Mouse (Mus musculus): Measurements from ENCODE around the gene Ssr3. TPM values are rescaled to one million over a fixed set of nuclear protein-coding genes. Genes with fewer than 3 reads are reported as not detected.

Gene Ssr3
- polyA plus RNA-seq, 1 experiment from 2014 or later: 124 TPM

DNA sequence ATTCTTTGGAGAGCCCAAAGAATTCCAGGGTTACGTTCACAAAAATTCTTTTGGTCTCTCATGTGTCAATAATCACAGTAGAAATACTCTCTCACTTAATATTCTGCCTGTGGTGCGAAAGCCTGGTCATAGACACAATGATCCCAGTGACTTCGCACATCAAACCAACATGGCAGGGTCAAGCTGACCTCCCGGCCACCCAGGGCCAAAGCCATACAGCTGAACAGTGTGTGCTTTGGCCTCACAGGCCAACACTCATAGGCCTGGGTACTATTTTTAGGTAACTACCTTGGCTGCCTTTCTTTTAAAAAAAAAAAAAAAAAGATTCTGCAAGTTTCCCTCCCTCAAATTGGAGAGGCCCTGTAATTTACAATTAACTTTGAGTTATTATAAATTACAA is 11.3 kb downstream of the Ssr3 start:
- no peaks in the 10 kb centered on the region for H3K9me3 ChIP-seq (replicated peaks; ENCODE audit: control insufficient read depth, low read length)
- H3K4me3 ChIP-seq (ENCODE audit: low read depth, low read length): no peak overlapping the region
- no peak overlapping the region for H3K4me2 ChIP-seq (ENCODE audit: low read depth, low read length)
- no peak overlapping the region for H3K9ac ChIP-seq (ENCODE audit: low read depth, low read length)
- H3K27ac ChIP-seq (ENCODE audit: low read length): no peak overlapping the region
- H3K36me3 ChIP-seq (ENCODE audit: control insufficient read depth, insufficient read depth): peaks cover 18% of the 10 kb centered on the region
- no peaks in the 10 kb centered on the region for H3K4me1 ChIP-seq (ENCODE audit: control insufficient read depth, low read depth, low read length)
- WGBS (ENCODE audit: insufficient replicate concordance): 81% methylated on average over 4 of the region's 4 CpGs
- no peaks in the 10 kb centered on the region for H3K27me3 ChIP-seq (ENCODE audit: control insufficient read depth, insufficient read depth, low read depth, low read length)
- ATAC-seq (ENCODE audit: low read depth): no peak

DNA sequence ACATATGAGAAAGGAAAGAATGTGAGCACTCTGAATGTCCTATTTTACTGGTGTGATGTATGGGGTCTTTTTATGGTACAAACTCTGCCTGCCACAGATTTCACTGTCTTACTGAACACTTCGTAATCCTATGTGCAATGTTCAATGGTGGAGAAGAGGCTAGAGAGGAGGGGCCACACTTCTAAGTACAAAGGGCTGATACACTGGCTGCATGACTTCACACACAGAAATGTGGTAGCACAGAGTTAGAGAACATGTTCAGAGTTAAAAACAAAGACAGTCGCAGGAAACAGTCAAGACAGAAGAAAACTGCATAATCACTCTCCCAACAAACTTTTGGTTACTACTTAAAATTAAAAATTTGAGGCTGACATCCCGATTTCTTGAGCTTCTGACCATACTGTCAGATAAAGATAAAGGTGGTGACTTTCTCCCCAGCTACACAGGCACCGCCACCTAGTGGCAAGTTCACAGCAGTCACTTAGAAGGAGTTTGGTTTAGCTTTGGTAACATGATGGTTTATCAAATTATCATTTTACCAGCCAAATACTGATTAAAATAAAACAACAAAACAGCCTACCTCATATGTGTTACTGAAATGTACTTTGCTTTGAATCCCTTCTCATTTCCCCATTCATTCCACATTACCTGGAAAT is 12.4 kb downstream of the Ssr3 start:
- Histone ChIP-seq H3K4me1 (ENCODE audit: control insufficient read depth, low read depth, low read length) (no peaks in the 10 kb centered on the region), H3K27me3 (ENCODE audit: control insufficient read depth, insufficient read depth, low read depth, low read length) (no peaks in the 10 kb centered on the region), H3K9me3 (replicated peaks; ENCODE audit: control insufficient read depth, low read length) (no peaks in the 10 kb centered on the region), H3K4me3 (ENCODE audit: low read depth, low read length) (no peak overlapping the region), H3K9ac (ENCODE audit: low read depth, low read length) (no peak overlapping the region), H3K36me3 (ENCODE audit: control insufficient read depth, insufficient read depth) (peaks cover 17% of the 10 kb centered on the region), H3K4me2 (ENCODE audit: low read depth, low read length) (no peak overlapping the region), H3K27ac (ENCODE audit: low read length) (no peak overlapping the region)
- ATAC-seq (ENCODE audit: low read depth): no peak
- 55% methylated on average over 4 of the region's 4 CpGs for WGBS (ENCODE audit: insufficient replicate concordance)

GRCm38 (mm10) chr3:65378724-65379123 is 13.7 kb downstream of the Ssr3 start:
- Histone ChIP-seq H3K4me3 (ENCODE audit: low read depth, low read length) (no peak overlapping the region), H3K27me3 (ENCODE audit: control insufficient read depth, insufficient read depth, low read depth, low read length) (no peaks in the 10 kb centered on the region), H3K27ac (ENCODE audit: low read length) (no peak overlapping the region), H3K9ac (ENCODE audit: low read depth, low read length) (no peak overlapping the region), H3K9me3 (replicated peaks; ENCODE audit: control insufficient read depth, low read length) (no peaks in the 10 kb centered on the region), H3K4me1 (ENCODE audit: control insufficient read depth, low read depth, low read length) (no peaks in the 10 kb centered on the region), H3K4me2 (ENCODE audit: low read depth, low read length) (no peak overlapping the region), H3K36me3 (ENCODE audit: control insufficient read depth, insufficient read depth) (peaks cover 15% of the 10 kb centered on the region)
- no peak for ATAC-seq (ENCODE audit: low read depth)

GRCm38 (mm10) chr3:65374729-65375128 is 17.7 kb downstream of the Ssr3 start:
- Histone ChIP-seq H3K9me3 (replicated peaks; ENCODE audit: control insufficient read depth, low read length) (no peaks in the 10 kb centered on the region), H3K27ac (ENCODE audit: low read length) (no peak overlapping the region), H3K9ac (ENCODE audit: low read depth, low read length) (no peak overlapping the region), H3K27me3 (ENCODE audit: control insufficient read depth, insufficient read depth, low read depth, low read length) (no peaks in the 10 kb centered on the region), H3K36me3 (ENCODE audit: control insufficient read depth, insufficient read depth) (peaks cover 6% of the 10 kb centered on the region), H3K4me1 (ENCODE audit: control insufficient read depth, low read depth, low read length) (no peaks in the 10 kb centered on the region), H3K4me2 (ENCODE audit: low read depth, low read length) (no peak overlapping the region), H3K4me3 (ENCODE audit: low read depth, low read length) (no peak overlapping the region)
- no peak for ATAC-seq (ENCODE audit: low read depth)
- WGBS (ENCODE audit: insufficient replicate concordance): 64% methylated on average over 3 of the region's 3 CpGs

- Histone ChIP-seq H3K4me2 (ENCODE audit: low read depth, low read length) (no peak overlapping the region), H3K9me3 (replicated peaks; ENCODE audit: control insufficient read depth, low read length) (no peaks in the 10 kb centered on the region), H3K27ac (ENCODE audit: low read length) (no peak overlapping the region), H3K9ac (ENCODE audit: low read depth, low read length) (no peak overlapping the region), H3K4me3 (ENCODE audit: low read depth, low read length) (no peak overlapping the region), H3K4me1 (ENCODE audit: control insufficient read depth, low read depth, low read length) (no peaks in the 10 kb centered on the region), H3K27me3 (ENCODE audit: control insufficient read depth, insufficient read depth, low read depth, low read length) (no peaks in the 10 kb centered on the region), H3K36me3 (ENCODE audit: control insufficient read depth, insufficient read depth) (peaks cover 2% of the 10 kb centered on the region; the same call in 1 of the 2 replicates)
- ATAC-seq (ENCODE audit: low read depth): no peak
- 81% methylated on average over 5 of the region's 5 CpGs for WGBS (ENCODE audit: insufficient replicate concordance)
These were observed 18.7 kb downstream of the Ssr3 start for GRCm38 (mm10) chr3:65373594-65374182.

DNA sequence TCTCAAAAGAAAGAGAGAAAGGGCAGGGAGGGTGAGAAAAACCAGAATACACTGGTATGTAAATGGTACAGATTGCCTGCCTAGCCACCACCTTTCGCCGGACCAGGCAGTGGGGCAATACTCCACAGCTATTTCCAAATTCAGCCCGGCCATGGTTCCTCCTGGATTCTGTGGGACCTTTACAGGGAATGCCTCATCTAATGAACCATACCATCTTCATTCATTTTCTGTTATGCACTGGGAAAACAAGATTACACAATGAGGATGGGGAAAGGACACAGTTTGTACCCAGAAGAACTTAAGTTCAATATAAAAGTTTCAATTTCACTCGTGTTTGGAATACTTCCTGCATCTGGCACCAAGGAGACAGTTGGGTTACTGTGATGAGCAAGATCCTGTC is 19.9 kb downstream of the Ssr3 start:
- H3K9me3 ChIP-seq (replicated peaks; ENCODE audit: control insufficient read depth, low read length): no peaks in the 10 kb centered on the region
- no peak overlapping the region for H3K4me3 ChIP-seq (ENCODE audit: low read depth, low read length)
- H3K4me1 ChIP-seq (ENCODE audit: control insufficient read depth, low read depth, low read length): no peaks in the 10 kb centered on the region
- no peak overlapping the region for H3K27ac ChIP-seq (ENCODE audit: low read length)
- no peak overlapping the region for H3K9ac ChIP-seq (ENCODE audit: low read depth, low read length)
- WGBS (ENCODE audit: insufficient replicate concordance): 72% methylated on average over 4 of the region's 4 CpGs
- H3K27me3 ChIP-seq (ENCODE audit: control insufficient read depth, insufficient read depth, low read depth, low read length): no peaks in the 10 kb centered on the region
- H3K4me2 ChIP-seq (ENCODE audit: low read depth, low read length): no peak overlapping the region
- H3K36me3 ChIP-seq (ENCODE audit: control insufficient read depth, insufficient read depth): no peaks in the 10 kb centered on the region
- no peak for ATAC-seq (ENCODE audit: low read depth)

DNA sequence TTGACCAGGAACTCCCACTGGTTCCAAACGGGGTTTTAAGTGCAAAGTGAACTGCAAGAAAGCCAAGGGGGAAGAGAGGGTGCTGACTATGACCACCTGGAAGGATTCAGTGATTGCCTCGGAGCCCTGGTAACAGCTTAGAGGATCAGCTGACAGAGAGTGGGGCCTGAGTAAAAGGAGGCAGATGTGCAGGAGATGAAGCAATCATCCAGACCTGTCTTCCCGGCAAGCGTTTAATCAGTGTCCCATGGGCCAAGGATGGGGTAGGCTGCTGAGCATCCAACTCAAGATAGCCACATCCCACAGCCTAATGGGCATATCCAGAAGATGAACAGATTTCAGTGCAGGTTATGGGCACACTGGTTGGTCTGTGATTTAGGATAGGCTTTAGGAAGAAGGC is 24.5 kb downstream of the Ssr3 start:
- Histone ChIP-seq H3K36me3 (ENCODE audit: control insufficient read depth, insufficient read depth) (no peaks in the 10 kb centered on the region), H3K9me3 (replicated peaks; ENCODE audit: control insufficient read depth, low read length) (no peaks in the 10 kb centered on the region), H3K9ac (ENCODE audit: low read depth, low read length) (no peak overlapping the region), H3K4me3 (ENCODE audit: low read depth, low read length) (no peak overlapping the region), H3K4me1 (ENCODE audit: control insufficient read depth, low read depth, low read length) (no peaks in the 10 kb centered on the region), H3K27ac (ENCODE audit: low read length) (no peak overlapping the region), H3K4me2 (ENCODE audit: low read depth, low read length) (no peak overlapping the region), H3K27me3 (ENCODE audit: control insufficient read depth, insufficient read depth, low read depth, low read length) (no peaks in the 10 kb centered on the region)
- WGBS (ENCODE audit: insufficient replicate concordance): 69% methylated on average over 4 of the region's 4 CpGs
- ATAC-seq (ENCODE audit: low read depth): no peak

- WGBS (ENCODE audit: insufficient replicate concordance): 74% methylated on average over 9 of the region's 10 CpGs
- Histone ChIP-seq H3K4me2 (ENCODE audit: low read depth, low read length) (no peak overlapping the region), H3K9ac (ENCODE audit: low read depth, low read length) (no peak overlapping the region), H3K4me1 (ENCODE audit: control insufficient read depth, low read depth, low read length) (no peaks in the 10 kb centered on the region), H3K27me3 (ENCODE audit: control insufficient read depth, insufficient read depth, low read depth, low read length) (no peaks in the 10 kb centered on the region), H3K4me3 (ENCODE audit: low read depth, low read length) (no peak overlapping the region), H3K9me3 (replicated peaks; ENCODE audit: control insufficient read depth, low read length) (no peaks in the 10 kb centered on the region), H3K36me3 (ENCODE audit: control insufficient read depth, insufficient read depth) (no peaks in the 10 kb centered on the region), H3K27ac (ENCODE audit: low read length) (no peak overlapping the region)
- ATAC-seq (ENCODE audit: low read depth): no peak
These were observed 26.3 kb downstream of the Ssr3 start for GRCm38 (mm10) chr3:65365921-65366710.

DNA sequence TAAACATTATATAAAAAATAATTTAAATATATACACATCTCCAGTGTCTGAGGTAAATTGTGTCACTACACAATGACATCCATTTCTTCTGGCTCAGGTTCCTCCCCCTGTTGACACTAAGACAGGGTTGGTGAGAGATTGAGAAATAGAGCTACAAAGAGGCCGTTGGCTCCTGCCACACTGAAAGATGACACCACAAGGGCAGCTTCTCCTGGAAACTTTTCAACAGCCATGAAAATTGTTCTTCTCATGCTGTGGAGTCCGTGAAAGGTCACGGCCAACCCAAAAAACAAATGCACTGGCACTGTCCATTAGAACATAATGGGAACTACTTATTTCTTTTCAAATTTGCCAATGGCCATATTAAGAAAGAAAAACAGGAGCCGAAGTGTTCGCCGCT is 27.2 kb downstream of the Ssr3 start:
- Histone ChIP-seq H3K36me3 (ENCODE audit: control insufficient read depth, insufficient read depth) (no peaks in the 10 kb centered on the region), H3K4me3 (ENCODE audit: low read depth, low read length) (no peak overlapping the region), H3K27ac (ENCODE audit: low read length) (no peak overlapping the region), H3K4me2 (ENCODE audit: low read depth, low read length) (no peak overlapping the region), H3K4me1 (ENCODE audit: control insufficient read depth, low read depth, low read length) (no peaks in the 10 kb centered on the region), H3K9ac (ENCODE audit: low read depth, low read length) (no peak overlapping the region), H3K9me3 (replicated peaks; ENCODE audit: control insufficient read depth, low read length) (no peaks in the 10 kb centered on the region), H3K27me3 (ENCODE audit: control insufficient read depth, insufficient read depth, low read depth, low read length) (no peaks in the 10 kb centered on the region)
- 75% methylated on average over 6 of the region's 6 CpGs for WGBS (ENCODE audit: insufficient replicate concordance)
- ATAC-seq (ENCODE audit: low read depth): no peak

Data from liver, embryonic 16.5 days (tissue).